Mouse (Mus musculus) cerebellum, adult 18-20 months (tissue): ENCODE measurements around the gene Ism1.

ENCODE experiments used
- DNase-seq, 2 experiments: peaks; one replicate each; pipeline ENCODE4 v3.0.0; 2021

The Ism1 gene

GRCm38 (mm10) chr2:139677809-139678274, at the start of gene Ism1:
Ism1 (plus strand) TSS chr2:139678178.
- peak; percentile 56 to 67 for DNase-seq

- no peak for DNase-seq
These were observed 49.2 kb upstream of the Ism1 start for GRCm38 (mm10) chr2:139628731-139629130.

GRCm38 (mm10) chr2:139629653-139630052, 48.3 kb upstream of the Ism1 start:
- no peak for DNase-seq

- DNase-seq: no peak
These were observed 43.5 kb upstream of the Ism1 start for GRCm38 (mm10) chr2:139634506-139634905.

- DNase-seq: no peak
These were observed 40.1 kb upstream of the Ism1 start for GRCm38 (mm10) chr2:139637861-139638260.

- no peak for DNase-seq
These were observed 36.1 kb upstream of the Ism1 start for GRCm38 (mm10) chr2:139641757-139642385.

- no peak for DNase-seq
These were observed 28.5 kb upstream of the Ism1 start for GRCm38 (mm10) chr2:139649518-139649917.

GRCm38 (mm10) chr2:139656750-139657149, 21.2 kb upstream of the Ism1 start:
- DNase-seq: no peak

- DNase-seq: no peak
These were observed 6.1 kb upstream of the Ism1 start for GRCm38 (mm10) chr2:139671838-139672237.

GRCm38 (mm10) chr2:139672371-139672770, 5.6 kb upstream of the Ism1 start:
- DNase-seq: no peak

GRCm38 (mm10) chr2:139677065-139677762, 764 bp upstream of the Ism1 start:
- peak; percentile 79 to 83 for DNase-seq

- peak; percentile 68 to 76 for DNase-seq
These were observed 530 bp downstream of the Ism1 start for GRCm38 (mm10) chr2:139678275-139679140.

- DNase-seq: no peak
These were observed 4.6 kb downstream of the Ism1 start for GRCm38 (mm10) chr2:139682540-139682939.

GRCm38 (mm10) chr2:139689442-139690003, 11.5 kb downstream of the Ism1 start:
- DNase-seq: no peak

- no peak for DNase-seq
These were observed 15.5 kb downstream of the Ism1 start for GRCm38 (mm10) chr2:139693521-139693920.

- no peak for DNase-seq
These were observed 16.7 kb downstream of the Ism1 start for GRCm38 (mm10) chr2:139694638-139695037.

- peak; percentile 49 for DNase-seq
These were observed 18.6 kb downstream of the Ism1 start for GRCm38 (mm10) chr2:139696578-139696977.

- DNase-seq: no peak
These were observed 22.6 kb downstream of the Ism1 start for GRCm38 (mm10) chr2:139700609-139701008.

GRCm38 (mm10) chr2:139704951-139705350, 27.0 kb downstream of the Ism1 start:
- DNase-seq: no peak

GRCm38 (mm10) chr2:139708194-139708899, 30.4 kb downstream of the Ism1 start:
- DNase-seq: no peak

- no peak for DNase-seq
These were observed 33.7 kb downstream of the Ism1 start for GRCm38 (mm10) chr2:139711640-139712039.

GRCm38 (mm10) chr2:139712046-139712445, 34.1 kb downstream of the Ism1 start:
- no peak for DNase-seq
